In genomic region chr2:113216105-113216745, GRCm38 (mm10) we compare ENCODE assay signal across 9 mouse cellular contexts. TPM values are rescaled to one million over a fixed set of nuclear protein-coding genes. Genes with fewer than 3 reads are reported as not detected.
A peak's percentile ranks its signal among the peaks of the same experiment; 100 is the strongest.
DNase-seq lines count a peak whose midpoint lies in the region; ATAC-seq and TF ChIP-seq lines count a peak whose summit lies in the region.
"Had no signal": no experiment of that assay in that cellular context is flagged by ENCODE, and none has a peak within 500 bp of the region (broad histone marks: within the 10 kb centered on the region; RNA-seq: fewer than 3 reads in every experiment).

No protein-coding gene starts in this region.

- H3K36me3 ChIP-seq in heart, embryonic 16.5 days (ENCODE audit: control insufficient read depth, insufficient read depth), result no peaks in the 10 kb centered on the region
- H3K36me3 ChIP-seq in forebrain, embryonic 16.5 days (ENCODE audit: control insufficient read depth, insufficient read depth), result no peaks in the 10 kb centered on the region
- no peaks in the 10 kb centered on the region for H3K36me3 ChIP-seq in midbrain, embryonic 11.5 days (ENCODE audit: control insufficient read depth, insufficient read depth, low read length)
- H3K36me3 ChIP-seq: G1E had no signal

- H3K4me1 ChIP-seq in heart, embryonic 16.5 days (ENCODE audit: control insufficient read depth, insufficient read depth, low read length), result no peaks in the 10 kb centered on the region
- peaks cover 7% of the 10 kb centered on the region; the same call in 1 of the 2 replicates for H3K4me1 ChIP-seq in forebrain, embryonic 16.5 days (replicated peaks; ENCODE audit: control insufficient read depth, insufficient read depth, low read length)
- peaks cover 2% of the 10 kb centered on the region; the same call in 1 of the 2 replicates for H3K4me1 ChIP-seq in midbrain, embryonic 11.5 days (ENCODE audit: control insufficient read depth, insufficient read depth, low read length)

- peaks cover 25% of the 10 kb centered on the region for H3K27me3 ChIP-seq in heart, embryonic 16.5 days (ENCODE audit: control insufficient read depth, insufficient read depth, low read length)
- H3K27me3 ChIP-seq in forebrain, embryonic 16.5 days (replicated peaks; ENCODE audit: control insufficient read depth, insufficient read depth, low read length), result peaks cover 7% of the 10 kb centered on the region
- peaks cover 10% of the 10 kb centered on the region for H3K27me3 ChIP-seq in midbrain, embryonic 11.5 days (ENCODE audit: control insufficient read depth, insufficient read depth, low read length)

- TF ChIP-seq POLR2A in brain, embryonic 14.5 days (IDR thresholded peaks at IDR 0.05; ENCODE audit: borderline replicate concordance, extremely low read depth, insufficient read depth, insufficient read length, poor library complexity, severe bottlenecking), result no peak

- no peaks in the 10 kb centered on the region for H3K9me3 ChIP-seq in heart, embryonic 16.5 days (replicated peaks; ENCODE audit: control insufficient read depth, low read length)
- H3K9me3 ChIP-seq in forebrain, embryonic 16.5 days (ENCODE audit: control insufficient read depth, low read length), result no peaks in the 10 kb centered on the region
- no peaks in the 10 kb centered on the region; the same call in 1 of the 2 replicates for H3K9me3 ChIP-seq in midbrain, embryonic 11.5 days (ENCODE audit: control insufficient read depth, low read length)

- intact Hi-C loops in heart, postnatal 36 days (cut with DNase I), result no loop called here

- no peak for DNase-seq in heart, postnatal 36 days
- DNase-seq in brain, embryonic 14.5 days (ENCODE audit: low read depth), result peak; percentile 39
- DNase-seq in midbrain, embryonic 11.5 days (ENCODE audit: low spot score, missing footprints), result peak; percentile 93
- peak; percentile 41 for DNase-seq in testis, postnatal 10 days (ENCODE audit: low spot score)
- DNase-seq in spleen, adult 12 weeks (ENCODE audit: low spot score), result no peak

- WGBS in heart, embryonic 16.5 days, result 5% methylated on average over 23 of the region's 23 CpGs
- WGBS in forebrain, embryonic 16.5 days, result 3% methylated on average over 23 of the region's 23 CpGs
- 3% methylated on average over 23 of the region's 23 CpGs for WGBS in midbrain, embryonic 11.5 days

- no peak for ATAC-seq in heart, embryonic 16.5 days (replicated peaks; ENCODE audit: extremely low read depth, insufficient read depth, low FRiP score)
- ATAC-seq in forebrain, embryonic 16.5 days, result no peak
- peak; percentile 27 for ATAC-seq in midbrain, embryonic 11.5 days (ENCODE audit: low FRiP score)
- ATAC-seq in activated CD4-positive, CD25-positive, alpha-beta regulatory T cell, adult 4 months, result no peak

- no peak for TF ChIP-seq CTCF in brain, embryonic 14.5 days (IDR thresholded peaks at IDR 0.05; ENCODE audit: borderline replicate concordance, extremely low read depth, insufficient read depth, insufficient read length)

- H3K27ac ChIP-seq in heart, embryonic 16.5 days (ENCODE audit: low read length), result no peak overlapping the region
- peak overlapping the region; percentile 86; the same call in 1 of the 2 replicates for H3K27ac ChIP-seq in forebrain, embryonic 16.5 days (ENCODE audit: low read length)
- H3K27ac ChIP-seq in midbrain, embryonic 11.5 days (ENCODE audit: low read depth, low read length), result no peak overlapping the region

- H3K9ac ChIP-seq in heart, embryonic 16.5 days (ENCODE audit: low read length), result peak overlapping the region; percentile 64
- peak overlapping the region; percentile 77 for H3K9ac ChIP-seq in forebrain, embryonic 16.5 days (replicated peaks; ENCODE audit: low read depth, low read length)
- H3K9ac ChIP-seq in midbrain, embryonic 11.5 days (ENCODE audit: low read length), result peak overlapping the region; percentile 71

- H3K4me2 ChIP-seq in heart, embryonic 16.5 days (ENCODE audit: low read depth, low read length), result peak overlapping the region; percentile 78
- H3K4me2 ChIP-seq in forebrain, embryonic 16.5 days (ENCODE audit: low read length), result peak overlapping the region; percentile 78
- peak overlapping the region; percentile 92 for H3K4me2 ChIP-seq in midbrain, embryonic 11.5 days

- peak overlapping the region; percentile 60 for H3K4me3 ChIP-seq in heart, embryonic 16.5 days (ENCODE audit: low read length)
- H3K4me3 ChIP-seq in forebrain, embryonic 16.5 days (replicated peaks; ENCODE audit: low read length), result peak overlapping the region; percentile 64
- H3K4me3 ChIP-seq in midbrain, embryonic 11.5 days (ENCODE audit: low read depth, low read length), result peak overlapping the region; percentile 54

RNA-seq across cellular contexts. Expression of gene Ryr3, which starts 0.7 kb away (rescaled TPM):
- 2.7 TPM in 2 replicates for polyA plus RNA-seq in heart, embryonic 16.5 days (2015; fragmentation: Nextera tagmentation; extraction: Ambion mirVana)
- total RNA-seq in heart, postnatal 36 days (2021), result 1 to 10 TPM in 1 of 2 experiments, under 1 TPM in 1; 0.53 to 1.5 TPM
- polyA plus RNA-seq in brain, embryonic 14.5 days (2012; rRNA removed), result 12.1 and 12.4 TPM in 2 replicates
- polyA plus RNA-seq in forebrain, embryonic 16.5 days (2015; fragmentation: Nextera tagmentation; extraction: Ambion mirVana), result 6.3 and 9.9 TPM in 2 replicates
- 1.4 and 2.5 TPM in 2 replicates for polyA plus RNA-seq in midbrain, embryonic 11.5 days (2014; fragmentation: Nextera tagmentation; extraction: Ambion mirVana)
- polyA plus RNA-seq in activated CD4-positive, CD25-positive, alpha-beta regulatory T cell, adult 4 months (2017; shearing (Covaris generic)), result 1 to 10 TPM; 2.3 to 2.9 TPM
- polyA plus RNA-seq: G1E had no signal

Comparison
In these comparisons a context has a peak if more than half of its experiments do, and no peak if none do; other contexts are left out.
1. DNase-seq: peak in brain, embryonic 14.5 days (single experiment), midbrain, embryonic 11.5 days (single experiment) and testis, postnatal 10 days (single experiment); none in heart, postnatal 36 days (0 of 2) and spleen, adult 12 weeks (single experiment).
2. Peak in every context shown above with its lines, with median percentiles within 50 percentile points of each other: H3K4me2 ChIP-seq, H3K4me3 ChIP-seq and H3K9ac ChIP-seq.